Mouse (Mus musculus) Muller cell, postnatal 12 days (primary cell): ENCODE results near the gene Panx1.

Experiments
- DNase-seq: peaks from one replicate; pipeline ENCODE4 v3.0.0-alpha.2; 2015; ENCODE audit errors: inconsistent ontology term

Panx1 gene

GRCm38 (mm10) chr9:15023049-15023448 lies 22.2 kb downstream of the Panx1 start:
- no peak for DNase-seq

- DNase-seq = no peak
These were observed 24.1 kb downstream of the Panx1 start for GRCm38 (mm10) chr9:15021156-15021555.

GRCm38 (mm10) chr9:15020561-15021080 lies 24.7 kb downstream of the Panx1 start:
- DNase-seq = no peak

- DNase-seq = no peak
These were observed 26.5 kb downstream of the Panx1 start for GRCm38 (mm10) chr9:15018756-15019131.

GRCm38 (mm10) chr9:15017791-15018755 lies 27.2 kb downstream of the Panx1 start:
- DNase-seq = no peak

GRCm38 (mm10) chr9:15015223-15015956 lies 29.9 kb downstream of the Panx1 start:
- peak; percentile 60 for DNase-seq

GRCm38 (mm10) chr9:15007566-15007965 lies 37.7 kb downstream of the Panx1 start:
- DNase-seq = peak; percentile 61

GRCm38 (mm10) chr9:15004298-15004685 lies 41.0 kb downstream of the Panx1 start:
- DNase-seq = no peak

GRCm38 (mm10) chr9:15003676-15004297 lies 41.5 kb downstream of the Panx1 start:
- DNase-seq = peak; percentile 35

GRCm38 (mm10) chr9:15002995-15003613 lies 42.2 kb downstream of the Panx1 start:
- no peak for DNase-seq

- DNase-seq = no peak
These were observed 46.5 kb downstream of the Panx1 start for GRCm38 (mm10) chr9:14998790-14999189.

- no peak for DNase-seq
These were observed 47.8 kb downstream of the Panx1 start for GRCm38 (mm10) chr9:14997271-14998055.

- DNase-seq = no peak
These were observed 49.8 kb downstream of the Panx1 start for GRCm38 (mm10) chr9:14995525-14995924.

GRCm38 (mm10) chr9:14988606-14989293 lies 56.5 kb downstream of the Panx1 start:
- no peak for DNase-seq

GRCm38 (mm10) chr9:14983141-14983540 lies 62.1 kb downstream of the Panx1 start:
- DNase-seq = no peak

- DNase-seq = no peak
These were observed 62.6 kb downstream of the Panx1 start for GRCm38 (mm10) chr9:14982683-14983082.

GRCm38 (mm10) chr9:14981539-14982155 lies 63.6 kb downstream of the Panx1 start:
- DNase-seq = no peak

GRCm38 (mm10) chr9:14974251-14975232 lies 70.7 kb downstream of the Panx1 start:
- no peak for DNase-seq
